Mouse (Mus musculus): ENCODE data around the gene Ttc39b. TPM values are rescaled to one million over a fixed set of nuclear protein-coding genes. Genes with fewer than 3 reads are reported as not detected.

Ttc39b gene
- total RNA-seq, 2 experiments from 2014 or later = 32.5 TPM

- peak; percentile 70 to 86 for DNase-seq (ENCODE audit: low spot score in 2 of 2)
Measured at GRCm38 (mm10) chr4:83233181-83234123, 90.6 kb downstream of the Ttc39b start.

- DNase-seq (ENCODE audit: low spot score in 2 of 2) = no peak
Measured at GRCm38 (mm10) chr4:83232315-83232880, 91.7 kb downstream of the Ttc39b start.

GRCm38 (mm10) chr4:83228664-83229283, 95.3 kb downstream of the Ttc39b start:
- no peak for DNase-seq (ENCODE audit: low spot score in 2 of 2)

GRCm38 (mm10) chr4:83228073-83228472, 96.0 kb downstream of the Ttc39b start:
- DNase-seq (ENCODE audit: low spot score in 2 of 2) = no peak

- no peak for DNase-seq (ENCODE audit: low spot score in 2 of 2)
Measured at GRCm38 (mm10) chr4:83225633-83226360, 98.3 kb downstream of the Ttc39b start.

GRCm38 (mm10) chr4:83224242-83224641, 99.8 kb downstream of the Ttc39b start:
- DNase-seq (ENCODE audit: low spot score in 2 of 2) = no peak

- DNase-seq (ENCODE audit: low spot score in 2 of 2) = no peak
Measured at GRCm38 (mm10) chr4:83223197-83223596, 100.9 kb downstream of the Ttc39b start.

GRCm38 (mm10) chr4:83220761-83221557, 103.1 kb downstream of the Ttc39b start:
- DNase-seq (ENCODE audit: low spot score in 2 of 2) = no peak

GRCm38 (mm10) chr4:83219253-83219652, 104.8 kb downstream of the Ttc39b start:
- no peak for DNase-seq (ENCODE audit: low spot score in 2 of 2)

GRCm38 (mm10) chr4:83217128-83217527, 106.9 kb downstream of the Ttc39b start:
- no peak for DNase-seq (ENCODE audit: low spot score in 2 of 2)

GRCm38 (mm10) chr4:83216381-83216780, 107.7 kb downstream of the Ttc39b start:
- DNase-seq (ENCODE audit: low spot score in 2 of 2) = no peak

- no peak for DNase-seq (ENCODE audit: low spot score in 2 of 2)
Measured at GRCm38 (mm10) chr4:83215776-83216175, 108.3 kb downstream of the Ttc39b start.

- no peak for DNase-seq (ENCODE audit: low spot score in 2 of 2)
Measured at GRCm38 (mm10) chr4:83214822-83215558, 109.1 kb downstream of the Ttc39b start.

- no peak for DNase-seq (ENCODE audit: low spot score in 2 of 2)
Measured at GRCm38 (mm10) chr4:83213752-83214151, 110.3 kb downstream of the Ttc39b start.

GRCm38 (mm10) chr4:83211709-83212108, 112.3 kb downstream of the Ttc39b start:
- no peak for DNase-seq (ENCODE audit: low spot score in 2 of 2)

- DNase-seq (ENCODE audit: low spot score in 2 of 2) = no peak
Measured at GRCm38 (mm10) chr4:83210437-83210836, 113.6 kb downstream of the Ttc39b start.

GRCm38 (mm10) chr4:83206803-83207586, 117.1 kb downstream of the Ttc39b start:
- DNase-seq (ENCODE audit: low spot score in 2 of 2) = peak; percentile 26 to 54

GRCm38 (mm10) chr4:83206416-83206802, 117.6 kb downstream of the Ttc39b start:
- no peak for DNase-seq (ENCODE audit: low spot score in 2 of 2)

- no peak for DNase-seq (ENCODE audit: low spot score in 2 of 2)
Measured at GRCm38 (mm10) chr4:83199391-83199790, 124.7 kb downstream of the Ttc39b start.
